Mouse (Mus musculus) neural tube, embryonic 15.5 days (tissue): ENCODE measurements at regions not wholly inside any gene's neighbourhood (a gene's known extent, or its start where the extent isn't known, plus 50 kb on each side); places are given as distances from the start of the nearest gene placed in this dataset.

Source experiments
- ATAC-seq: fragments of 200-750 bp; cut with Nextera tagmentation; 2 replicates; pipeline ENCODE4 v1.8.0; 2017; ENCODE audit warnings: mild to moderate bottlenecking, moderate TSS enrichment, moderate library complexity; ENCODE audit not compliant: low FRiP score
- H3K27ac ChIP-seq: fragments of 300-500 bp; sonication (generic); replicated peaks from 2 replicates; pipeline ENCODE4 v1.5.1; 2015; ENCODE audit warnings: mild to moderate bottlenecking, inconsistent platforms
- H3K27me3 ChIP-seq: fragments of 300-500 bp; sonication (generic); replicated peaks from 2 replicates; pipeline ENCODE4 v1.6.1; 2015; ENCODE audit warnings: inconsistent platforms
- H3K36me3 ChIP-seq: fragments of 300-500 bp; sonication (generic); 2 replicates; pipeline ENCODE4 v1.6.1; 2015; ENCODE audit warnings: inconsistent platforms
- H3K4me1 ChIP-seq: fragments of 300-500 bp; sonication (generic); 2 replicates; pipeline ENCODE4 v1.6.1; 2015; ENCODE audit warnings: inconsistent platforms
- H3K4me2 ChIP-seq: fragments of 300-500 bp; sonication (generic); 2 replicates; pipeline ENCODE4 v1.6.1; 2015; ENCODE audit warnings: inconsistent platforms, mild to moderate bottlenecking, moderate library complexity
- H3K4me3 ChIP-seq: fragments of 300-500 bp; sonication (generic); replicated peaks from 2 replicates; pipeline ENCODE4 v1.5.1; 2015; ENCODE audit warnings: mild to moderate bottlenecking, inconsistent platforms
- H3K9ac ChIP-seq: fragments of 300-500 bp; sonication (generic); replicated peaks from 2 replicates; pipeline ENCODE4 v1.6.1; 2015; ENCODE audit warnings: mild to moderate bottlenecking, inconsistent platforms
- H3K9me3 ChIP-seq: fragments of 300-500 bp; sonication (generic); replicated peaks from 2 replicates; pipeline ENCODE4 v1.6.1; 2016; ENCODE audit warnings: inconsistent platforms
- WGBS: fragments of 180-500 bp; shearing (Covaris S2); methylation state at CpG from one replicate; pipeline ENCODE4 v1.1.7; 2015; ENCODE audit warnings: mixed read lengths; 5-methylcytosine and 5-hydroxymethylcytosine counted together

GRCm38 (mm10) chr3:115792606-115793005, 77.7 kb upstream of the S1pr1 start:
- Histone ChIP-seq H3K36me3 (no peaks in the 10 kb centered on the region), H3K4me2 (no peak overlapping the region), H3K4me1 (no peaks in the 10 kb centered on the region), H3K4me3 (no peak overlapping the region), H3K9me3 (no peaks in the 10 kb centered on the region), H3K27me3 (no peaks in the 10 kb centered on the region), H3K9ac (no peak overlapping the region), H3K27ac (no peak overlapping the region)
- no peak for ATAC-seq
- 67% methylated on average over 4 of the region's 4 CpGs for WGBS

- no peak overlapping the region for H3K27ac ChIP-seq
- ATAC-seq, result no peak
- no peak overlapping the region for H3K9ac ChIP-seq
- WGBS, result 58% methylated on average over 12 of the region's 12 CpGs
- H3K27me3 ChIP-seq, result no peaks in the 10 kb centered on the region
- no peak overlapping the region for H3K4me3 ChIP-seq
- H3K9me3 ChIP-seq, result no peaks in the 10 kb centered on the region
- H3K4me2 ChIP-seq, result no peak overlapping the region
- no peaks in the 10 kb centered on the region for H3K36me3 ChIP-seq
- no peaks in the 10 kb centered on the region for H3K4me1 ChIP-seq
Measured at GRCm38 (mm10) chr3:115793344-115794059, 78.6 kb upstream of the S1pr1 start.

GRCm38 (mm10) chr3:115799326-115799725, 84.5 kb upstream of the S1pr1 start:
- Histone ChIP-seq H3K4me3 (no peak overlapping the region), H3K36me3 (no peaks in the 10 kb centered on the region), H3K9ac (no peak overlapping the region), H3K27ac (no peak overlapping the region), H3K27me3 (no peaks in the 10 kb centered on the region), H3K4me2 (no peak overlapping the region), H3K9me3 (no peaks in the 10 kb centered on the region), H3K4me1 (no peaks in the 10 kb centered on the region)
- no peak for ATAC-seq
- 93% methylated on average over 10 of the region's 10 CpGs for WGBS

GRCm38 (mm10) chr3:115799981-115800380, 85.1 kb upstream of the S1pr1 start:
- Histone ChIP-seq H3K4me2 (no peak overlapping the region), H3K27me3 (no peaks in the 10 kb centered on the region), H3K4me3 (no peak overlapping the region), H3K36me3 (no peaks in the 10 kb centered on the region), H3K4me1 (no peaks in the 10 kb centered on the region), H3K27ac (no peak overlapping the region), H3K9me3 (no peaks in the 10 kb centered on the region), H3K9ac (no peak overlapping the region)
- ATAC-seq, result no peak
- 87% methylated on average over 2 of the region's 2 CpGs for WGBS

- Histone ChIP-seq H3K9me3 (no peaks in the 10 kb centered on the region), H3K4me1 (no peaks in the 10 kb centered on the region), H3K4me3 (no peak overlapping the region), H3K9ac (no peak overlapping the region), H3K27me3 (no peaks in the 10 kb centered on the region), H3K4me2 (no peak overlapping the region), H3K27ac (no peak overlapping the region), H3K36me3 (no peaks in the 10 kb centered on the region)
- WGBS, result 50% methylated on average over 5 of the region's 5 CpGs
- no peak for ATAC-seq
Measured at GRCm38 (mm10) chr3:115800873-115801272, 86.0 kb upstream of the S1pr1 start.

- H3K9me3 ChIP-seq, result no peaks in the 10 kb centered on the region
- no peak overlapping the region for H3K9ac ChIP-seq
- no peak overlapping the region for H3K4me2 ChIP-seq
- 82% methylated on average over 5 of the region's 5 CpGs for WGBS
- no peak for ATAC-seq
- H3K27me3 ChIP-seq, result no peaks in the 10 kb centered on the region
- H3K36me3 ChIP-seq, result no peaks in the 10 kb centered on the region
- no peaks in the 10 kb centered on the region for H3K4me1 ChIP-seq
- H3K27ac ChIP-seq, result no peak overlapping the region
- no peak overlapping the region for H3K4me3 ChIP-seq
Measured at GRCm38 (mm10) chr3:115801581-115802200, 85.9 kb upstream of the Dph5 start.

GRCm38 (mm10) chr3:115804616-115805015, 83.0 kb upstream of the Dph5 start:
- Histone ChIP-seq H3K27ac (no peak overlapping the region), H3K9me3 (no peaks in the 10 kb centered on the region), H3K9ac (no peak overlapping the region), H3K27me3 (no peaks in the 10 kb centered on the region), H3K4me1 (no peaks in the 10 kb centered on the region), H3K36me3 (no peaks in the 10 kb centered on the region), H3K4me2 (no peak overlapping the region), H3K4me3 (no peak overlapping the region)
- ATAC-seq, result no peak
- WGBS, result 81% methylated on average over 3 of the region's 3 CpGs

GRCm38 (mm10) chr3:115807032-115807431, 80.6 kb upstream of the Dph5 start:
- no peaks in the 10 kb centered on the region for H3K4me1 ChIP-seq
- no peak for ATAC-seq
- H3K27me3 ChIP-seq, result no peaks in the 10 kb centered on the region
- no peak overlapping the region for H3K4me3 ChIP-seq
- H3K36me3 ChIP-seq, result no peaks in the 10 kb centered on the region
- H3K4me2 ChIP-seq, result no peak overlapping the region
- WGBS, result 77% methylated on average over 3 of the region's 3 CpGs
- H3K27ac ChIP-seq, result no peak overlapping the region
- no peaks in the 10 kb centered on the region for H3K9me3 ChIP-seq
- no peak overlapping the region for H3K9ac ChIP-seq

GRCm38 (mm10) chr3:115815168-115815567, 72.5 kb upstream of the Dph5 start:
- Histone ChIP-seq H3K27ac (no peak overlapping the region), H3K27me3 (no peaks in the 10 kb centered on the region), H3K4me1 (no peaks in the 10 kb centered on the region), H3K4me2 (no peak overlapping the region), H3K9me3 (no peaks in the 10 kb centered on the region), H3K9ac (no peak overlapping the region), H3K4me3 (no peak overlapping the region), H3K36me3 (no peaks in the 10 kb centered on the region)
- WGBS, result 72% methylated on average over 4 of the region's 4 CpGs
- ATAC-seq, result no peak

GRCm38 (mm10) chr3:115815571-115816156, 72.0 kb upstream of the Dph5 start:
- H3K4me2 ChIP-seq, result no peak overlapping the region
- no peaks in the 10 kb centered on the region for H3K4me1 ChIP-seq
- no peak overlapping the region for H3K9ac ChIP-seq
- no peak for ATAC-seq
- no peak overlapping the region for H3K27ac ChIP-seq
- H3K27me3 ChIP-seq, result no peaks in the 10 kb centered on the region
- no peaks in the 10 kb centered on the region for H3K9me3 ChIP-seq
- 80% methylated on average over 12 of the region's 12 CpGs for WGBS
- no peaks in the 10 kb centered on the region for H3K36me3 ChIP-seq
- H3K4me3 ChIP-seq, result no peak overlapping the region

- Histone ChIP-seq H3K27me3 (no peaks in the 10 kb centered on the region), H3K4me2 (no peak overlapping the region), H3K36me3 (no peaks in the 10 kb centered on the region), H3K4me3 (no peak overlapping the region), H3K27ac (no peak overlapping the region), H3K9ac (no peak overlapping the region), H3K4me1 (no peaks in the 10 kb centered on the region), H3K9me3 (no peaks in the 10 kb centered on the region)
- 90% methylated on average over 6 of the region's 6 CpGs for WGBS
- ATAC-seq, result no peak
Measured at GRCm38 (mm10) chr3:115816328-115817160, 71.1 kb upstream of the Dph5 start.
